8 mouse cellular contexts compared by ENCODE assay signal in the genomic region with DNA sequence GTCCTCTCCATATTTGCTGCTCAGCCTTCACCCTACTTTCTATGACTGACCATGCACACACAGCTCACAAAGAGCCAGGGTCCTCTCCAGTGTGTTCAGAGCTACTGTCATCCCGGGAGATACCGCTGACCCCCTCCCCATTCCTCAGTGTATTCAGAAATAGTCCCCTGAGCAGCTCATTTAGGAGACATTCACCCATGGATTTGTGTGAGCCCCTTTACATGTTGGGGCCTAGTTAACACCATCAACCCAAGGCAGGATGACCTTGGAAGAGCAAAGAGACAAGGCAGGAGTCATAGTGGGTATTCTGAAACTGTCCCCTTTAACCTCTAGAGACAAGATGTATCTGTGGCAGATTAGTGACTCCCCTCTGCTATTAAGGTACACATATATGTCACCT.
A peak's percentile ranks its signal among the peaks of the same experiment; 100 is the strongest.
DNase-seq lines count a peak whose midpoint lies in the region; ATAC-seq lines count a peak whose summit lies in the region.

No protein-coding gene starts in this region.

- H3K27me3 ChIP-seq in heart, embryonic 11.5 days (ENCODE audit: control insufficient read depth, insufficient read depth, low read length): no peaks in the 10 kb centered on the region
- H3K27me3 ChIP-seq in lung, embryonic 16.5 days (ENCODE audit: control insufficient read depth, insufficient read depth, low read depth, low read length): no peaks in the 10 kb centered on the region
- H3K27me3 ChIP-seq in intestine, embryonic 15.5 days (replicated peaks): no peaks in the 10 kb centered on the region
- no peaks in the 10 kb centered on the region for H3K27me3 ChIP-seq in stomach, embryonic 14.5 days (ENCODE audit: control insufficient read depth, insufficient read depth, low read length)

- no peak overlapping the region for H3K4me3 ChIP-seq in heart, embryonic 11.5 days (ENCODE audit: low read depth, low read length)
- H3K4me3 ChIP-seq in lung, embryonic 16.5 days (ENCODE audit: low read length): no peak overlapping the region
- no peak overlapping the region for H3K4me3 ChIP-seq in intestine, embryonic 15.5 days (replicated peaks)
- H3K4me3 ChIP-seq in stomach, embryonic 14.5 days (ENCODE audit: low read depth, low read length): no peak overlapping the region

- no peak for ATAC-seq in heart, embryonic 11.5 days (replicated peaks; ENCODE audit: insufficient number of reproducible peaks, low FRiP score, low TSS enrichment)
- ATAC-seq in lung, embryonic 16.5 days (ENCODE audit: low read depth): no peak
- ATAC-seq in intestine, embryonic 15.5 days: no peak
- no peak for ATAC-seq in stomach, embryonic 14.5 days (ENCODE audit: insufficient number of reproducible peaks, insufficient read depth, low FRiP score, low read depth)

- peak overlapping the region; percentile 76 for H3K27ac ChIP-seq in heart, embryonic 11.5 days (ENCODE audit: low read depth, low read length)
- H3K27ac ChIP-seq in lung, embryonic 16.5 days (ENCODE audit: low read length): peak overlapping the region; percentile 80
- H3K27ac ChIP-seq in intestine, embryonic 15.5 days: peak overlapping the region; percentile 45
- H3K27ac ChIP-seq in stomach, embryonic 14.5 days (ENCODE audit: low read length): peak overlapping the region; percentile 67; the same call in 1 of the 2 replicates

- no peak overlapping the region for H3K4me2 ChIP-seq in heart, embryonic 11.5 days
- no peak overlapping the region for H3K4me2 ChIP-seq in lung, embryonic 16.5 days (ENCODE audit: low read depth, low read length)
- H3K4me2 ChIP-seq in intestine, embryonic 15.5 days (replicated peaks): no peak overlapping the region
- H3K4me2 ChIP-seq in stomach, embryonic 14.5 days (replicated peaks; ENCODE audit: low read depth, low read length): no peak overlapping the region

- H3K36me3 ChIP-seq in heart, embryonic 11.5 days (ENCODE audit: control insufficient read depth, insufficient read depth, low read length): no peaks in the 10 kb centered on the region
- no peaks in the 10 kb centered on the region for H3K36me3 ChIP-seq in lung, embryonic 16.5 days (ENCODE audit: control insufficient read depth, insufficient read depth, low read length)
- H3K36me3 ChIP-seq in intestine, embryonic 15.5 days: no peaks in the 10 kb centered on the region
- no peaks in the 10 kb centered on the region for H3K36me3 ChIP-seq in stomach, embryonic 14.5 days (ENCODE audit: control insufficient read depth, insufficient read depth, low read length)

- 82% methylated on average over 2 of the region's 2 CpGs for WGBS in heart, embryonic 11.5 days (ENCODE audit: insufficient replicate concordance)
- WGBS in lung, embryonic 16.5 days: 85% methylated on average over 2 of the region's 2 CpGs
- 95% methylated on average over 2 of the region's 2 CpGs for WGBS in intestine, embryonic 15.5 days
- 80% methylated on average over 2 of the region's 2 CpGs for WGBS in stomach, embryonic 14.5 days

- H3K9ac ChIP-seq in heart, embryonic 11.5 days (ENCODE audit: low read depth, low read length): no peak overlapping the region
- H3K9ac ChIP-seq in lung, embryonic 16.5 days (ENCODE audit: low read length): no peak overlapping the region
- no peak overlapping the region for H3K9ac ChIP-seq in intestine, embryonic 15.5 days
- no peak overlapping the region for H3K9ac ChIP-seq in stomach, embryonic 14.5 days (replicated peaks; ENCODE audit: low read depth, low read length)

- no peaks in the 10 kb centered on the region for H3K9me3 ChIP-seq in heart, embryonic 11.5 days (replicated peaks; ENCODE audit: control insufficient read depth, low read length)
- no peaks in the 10 kb centered on the region for H3K9me3 ChIP-seq in lung, embryonic 16.5 days (ENCODE audit: control insufficient read depth, low read length)
- H3K9me3 ChIP-seq in intestine, embryonic 15.5 days: no peaks in the 10 kb centered on the region
- no peaks in the 10 kb centered on the region for H3K9me3 ChIP-seq in stomach, embryonic 14.5 days (ENCODE audit: control insufficient read depth, low read depth, low read length)

- peaks cover 22% of the 10 kb centered on the region for H3K4me1 ChIP-seq in heart, embryonic 11.5 days (ENCODE audit: control insufficient read depth, insufficient read depth, low read length)
- H3K4me1 ChIP-seq in lung, embryonic 16.5 days (replicated peaks; ENCODE audit: control insufficient read depth, insufficient read depth, low read length): peaks cover 30% of the 10 kb centered on the region
- H3K4me1 ChIP-seq in intestine, embryonic 15.5 days (replicated peaks): peaks cover 7% of the 10 kb centered on the region
- H3K4me1 ChIP-seq in stomach, embryonic 14.5 days (ENCODE audit: control insufficient read depth, insufficient read depth, low read length): no peaks in the 10 kb centered on the region

- intact Hi-C loops in heart, postnatal 36 days (cut with DNase I): loop anchor here (1.0 to 5.0 kb wide), 6 partner anchors 20 to 212 kb away; no protein-coding TSS in a partner anchor

- DNase-seq in heart, postnatal 36 days: no peak
- DNase-seq in lung, postnatal 14 days: no peak
- DNase-seq in embryo, embryonic 9.5 days (ENCODE audit: extremely low spot score): no peak
- no peak for DNase-seq in embryo, embryonic 10 days (ENCODE audit: low spot score)
